ENCODE assay signal across 23 mouse cellular contexts in the genomic region with DNA sequence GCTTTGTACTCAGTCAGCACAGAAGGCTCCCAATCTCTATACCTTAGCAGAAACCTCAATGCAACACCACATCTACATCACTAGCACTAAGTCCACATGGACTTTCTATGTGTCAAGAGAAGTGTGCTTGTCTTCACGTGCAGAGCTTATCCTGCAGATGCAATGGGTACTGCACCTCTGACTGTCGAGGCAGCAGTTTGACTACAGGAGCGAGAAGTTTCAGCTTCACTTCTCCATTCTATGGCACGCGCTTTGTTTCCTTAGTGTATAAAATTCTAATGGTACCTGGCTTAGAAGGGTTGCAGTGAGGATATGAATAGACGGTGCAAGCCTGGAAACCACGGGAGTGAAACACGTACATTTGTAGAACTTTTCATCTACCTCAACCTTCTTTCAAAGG.
DNase-seq lines count a peak whose midpoint lies in the region; ATAC-seq lines count a peak whose summit lies in the region.
"Had no signal": no experiment of that assay in that cellular context is flagged by ENCODE, and none has a peak within 500 bp of the region (broad histone marks: within the 10 kb centered on the region; RNA-seq: fewer than 3 reads in every experiment).

No protein-coding gene starts in this region.

- ATAC-seq in heart, embryonic 12.5 days (ENCODE audit: insufficient number of reproducible peaks, low FRiP score), result no peak
- ATAC-seq in kidney, embryonic 16.5 days (ENCODE audit: low FRiP score, low TSS enrichment), result no peak
- ATAC-seq in lung, embryonic 16.5 days (ENCODE audit: low read depth), result no peak
- no peak for ATAC-seq in hindbrain, embryonic 14.5 days (ENCODE audit: low FRiP score)
- ATAC-seq: forebrain, embryonic 13.5 days; inflammation-experienced regulatory T-cells, adult 6 months; Patski had no signal

- H3K9me3 ChIP-seq in heart, embryonic 12.5 days (replicated peaks), result no peaks in the 10 kb centered on the region
- no peaks in the 10 kb centered on the region for H3K9me3 ChIP-seq in kidney, embryonic 16.5 days (ENCODE audit: low read length)
- H3K9me3 ChIP-seq in lung, embryonic 16.5 days (ENCODE audit: control insufficient read depth, low read length), result no peaks in the 10 kb centered on the region
- H3K9me3 ChIP-seq in hindbrain, embryonic 14.5 days (ENCODE audit: control insufficient read depth, low read length), result no peaks in the 10 kb centered on the region
- H3K9me3 ChIP-seq: forebrain, embryonic 13.5 days; hindbrain, embryonic 12.5 days; limb, embryonic 12.5 days; liver, embryonic 15.5 days; megakaryocyte, embryonic 14.5 days; neural tube, embryonic 13.5 days had no signal

- peak overlapping the region; percentile 17; the same call in 1 of the 2 replicates for H3K4me3 ChIP-seq in heart, embryonic 12.5 days
- H3K4me3 ChIP-seq in kidney, embryonic 16.5 days (ENCODE audit: low read length), result no peak overlapping the region
- H3K4me3 ChIP-seq in lung, embryonic 16.5 days (ENCODE audit: low read length), result peak overlapping the region; percentile 30
- H3K4me3 ChIP-seq in hindbrain, embryonic 14.5 days (replicated peaks; ENCODE audit: low read length), result no peak overlapping the region
- H3K4me3 ChIP-seq: erythroblast, embryonic 14.5 days; forebrain, embryonic 13.5 days; hindbrain, embryonic 12.5 days; limb, embryonic 12.5 days; liver, embryonic 15.5 days; megakaryocyte, embryonic 14.5 days; neural tube, embryonic 13.5 days had no signal

- no peaks in the 10 kb centered on the region for H3K36me3 ChIP-seq in heart, embryonic 12.5 days
- no peaks in the 10 kb centered on the region for H3K36me3 ChIP-seq in kidney, embryonic 16.5 days (ENCODE audit: insufficient read depth, low read length)
- no peaks in the 10 kb centered on the region for H3K36me3 ChIP-seq in lung, embryonic 16.5 days (ENCODE audit: control insufficient read depth, insufficient read depth, low read length)
- H3K36me3 ChIP-seq in hindbrain, embryonic 14.5 days (replicated peaks; ENCODE audit: control insufficient read depth, insufficient read depth), result no peaks in the 10 kb centered on the region
- H3K36me3 ChIP-seq: hindbrain, embryonic 12.5 days; limb, embryonic 12.5 days; liver, embryonic 15.5 days; neural tube, embryonic 13.5 days had no signal

- WGBS in heart, embryonic 12.5 days, result 88% methylated on average over 8 of the region's 8 CpGs
- WGBS in kidney, embryonic 16.5 days, result 86% methylated on average over 8 of the region's 8 CpGs
- 81% methylated on average over 8 of the region's 8 CpGs for WGBS in lung, embryonic 16.5 days
- 93% methylated on average over 8 of the region's 8 CpGs for WGBS in hindbrain, embryonic 14.5 days

- H3K4me1 ChIP-seq in heart, embryonic 12.5 days (replicated peaks), result peaks cover 21% of the 10 kb centered on the region
- H3K4me1 ChIP-seq in kidney, embryonic 16.5 days (ENCODE audit: insufficient read depth, low read length), result no peaks in the 10 kb centered on the region
- H3K4me1 ChIP-seq in lung, embryonic 16.5 days (replicated peaks; ENCODE audit: control insufficient read depth, insufficient read depth, low read length), result no peaks in the 10 kb centered on the region
- no peaks in the 10 kb centered on the region for H3K4me1 ChIP-seq in hindbrain, embryonic 14.5 days (replicated peaks; ENCODE audit: control insufficient read depth, insufficient read depth, low read length)
- H3K4me1 ChIP-seq: forebrain, embryonic 13.5 days; hindbrain, embryonic 12.5 days; limb, embryonic 12.5 days; liver, embryonic 15.5 days; neural tube, embryonic 13.5 days had no signal

- H3K27ac ChIP-seq in heart, embryonic 12.5 days (ENCODE audit: poor library complexity, severe bottlenecking), result no peak overlapping the region
- no peak overlapping the region for H3K27ac ChIP-seq in kidney, embryonic 16.5 days (ENCODE audit: low read length)
- no peak overlapping the region for H3K27ac ChIP-seq in lung, embryonic 16.5 days (ENCODE audit: low read length)
- H3K27ac ChIP-seq in hindbrain, embryonic 14.5 days, result no peak overlapping the region
- H3K27ac ChIP-seq: forebrain, embryonic 13.5 days; hindbrain, embryonic 12.5 days; limb, embryonic 12.5 days; liver, embryonic 15.5 days; neural tube, embryonic 13.5 days had no signal

- peak overlapping the region; percentile 46 for H3K4me2 ChIP-seq in heart, embryonic 12.5 days
- peak overlapping the region; percentile 24 for H3K4me2 ChIP-seq in kidney, embryonic 16.5 days (replicated peaks; ENCODE audit: low read depth, low read length)
- H3K4me2 ChIP-seq in lung, embryonic 16.5 days (ENCODE audit: low read depth, low read length), result peak overlapping the region; percentile 32
- no peak overlapping the region for H3K4me2 ChIP-seq in hindbrain, embryonic 14.5 days (replicated peaks)
- H3K4me2 ChIP-seq: forebrain, embryonic 13.5 days; hindbrain, embryonic 12.5 days; limb, embryonic 12.5 days; liver, embryonic 15.5 days; neural tube, embryonic 13.5 days had no signal

- H3K27me3 ChIP-seq in heart, embryonic 12.5 days (replicated peaks), result no peaks in the 10 kb centered on the region
- H3K27me3 ChIP-seq in kidney, embryonic 16.5 days (ENCODE audit: insufficient read depth, low read length), result no peaks in the 10 kb centered on the region
- H3K27me3 ChIP-seq in lung, embryonic 16.5 days (ENCODE audit: control insufficient read depth, insufficient read depth, low read depth, low read length), result no peaks in the 10 kb centered on the region
- H3K27me3 ChIP-seq in hindbrain, embryonic 14.5 days (ENCODE audit: control insufficient read depth, insufficient read depth, low read length), result no peaks in the 10 kb centered on the region
- H3K27me3 ChIP-seq: forebrain, embryonic 13.5 days; hindbrain, embryonic 12.5 days; limb, embryonic 12.5 days; liver, embryonic 15.5 days; neural tube, embryonic 13.5 days; Patski had no signal

- DNase-seq in heart, adult 18-20 months, result no peak
- DNase-seq in kidney, postnatal 4 days, result no peak
- no peak for DNase-seq in lung, adult 18-20 months
- no peak for DNase-seq in hindbrain, embryonic 14.5 days (ENCODE audit: low spot score)
- DNase-seq: adrenal gland, adult 8-10 months; cerebellum, adult 9-10 months; gastrocnemius, postnatal 36 days; kidney, adult 9 months; midbrain, embryonic 14.5 days; right cerebral cortex, adult 18-20 months; thymus, postnatal 14 days had no signal

- no peak overlapping the region for H3K9ac ChIP-seq in heart, embryonic 12.5 days
- H3K9ac ChIP-seq in kidney, embryonic 16.5 days (replicated peaks; ENCODE audit: low read length), result no peak overlapping the region
- 0 out of 2 replicates have a peak overlapping the region, but pooled peaks have one; percentile 24 for H3K9ac ChIP-seq in lung, embryonic 16.5 days (ENCODE audit: low read length)
- H3K9ac ChIP-seq in hindbrain, embryonic 14.5 days, result no peak overlapping the region
- H3K9ac ChIP-seq: forebrain, embryonic 13.5 days; hindbrain, embryonic 12.5 days; limb, embryonic 12.5 days; liver, embryonic 15.5 days; neural tube, embryonic 13.5 days had no signal

Comparison
In these comparisons a context has a peak if more than half of its experiments do, and no peak if none do; other contexts are left out.
1. H3K4me3 ChIP-seq: peak in heart, embryonic 12.5 days (single experiment) and lung, embryonic 16.5 days (single experiment); none in kidney, embryonic 16.5 days (single experiment) and hindbrain, embryonic 14.5 days (single experiment).